Comparison of ENCODE assay signal across 15 mouse cellular contexts in genomic region chr7:101094746-101095145, GRCm38 (mm10). TPM values are rescaled to one million over a fixed set of nuclear protein-coding genes. Genes with fewer than 3 reads are reported as not detected.
DNase-seq lines count a peak whose midpoint lies in the region; ATAC-seq lines count a peak whose summit lies in the region.
"Had no signal": no experiment of that assay in that cellular context is flagged by ENCODE, and none has a peak within 500 bp of the region (broad histone marks: within the 10 kb centered on the region; RNA-seq: fewer than 3 reads in every experiment).

No protein-coding gene starts in this region.

- peak; percentile 76 for DNase-seq in CD4-positive helper T cell, adult 2 months (ENCODE audit: low read depth, low spot score)
- DNase-seq in T-cell, adult 2 months (ENCODE audit: low spot score), result peak; percentile 78
- peak; percentile 78 for DNase-seq in naive thymus-derived CD4-positive, alpha-beta T cell, adult 2 months (ENCODE audit: low read depth)
- peak; percentile 71 for DNase-seq in thymus, postnatal 0 days (ENCODE audit: low spot score)
- no peak for DNase-seq in cerebellum, postnatal 10 days
- DNase-seq in yolk sac, embryonic 10.5 days (ENCODE audit: low spot score), result no peak
- DNase-seq: adrenal gland, adult 2 months; cerebellum, adult 11-12 months; heart, adult 18-20 months; heart, postnatal 10 days; kidney, adult 9 months had no signal

- ATAC-seq in monocyte, adult 5-6 weeks (replicated peaks; ENCODE audit: insufficient number of reproducible peaks, low FRiP score, low TSS enrichment, poor library complexity, severe bottlenecking), result no peak
- ATAC-seq in erythroid progenitor cell, adult 5-6 weeks (replicated peaks; ENCODE audit: low FRiP score, poor library complexity, severe bottlenecking), result no peak
- ATAC-seq: hindbrain, postnatal 0 days; midbrain, embryonic 13.5 days had no signal

RNA-seq across cellular contexts. Expression of gene Fchsd2, which starts 2.1 kb away (rescaled TPM):
- polyA plus RNA-seq in thymus, postnatal 0 days (2015; fragmentation: Nextera tagmentation; extraction: Ambion mirVana), result 16.9 and 17.8 TPM in 2 replicates
- total RNA-seq in monocyte, adult 5-6 weeks (2017), result 36.7 to 58.4 TPM (median 47.7 TPM) in 3 replicates
- total RNA-seq in erythroid progenitor cell, adult 5-6 weeks (2015; ENCODE audit: low replicate concordance), result 5.4 and 11.7 TPM in 2 replicates
- total RNA-seq in erythroid progenitor cell, adult 5-6 weeks (2017; ENCODE audit: low replicate concordance), result 7.2 and 13.8 TPM in 2 replicates

Comparison
In these comparisons a context has a peak if more than half of its experiments do, and no peak if none do; other contexts are left out.
1. DNase-seq: peak in CD4-positive helper T cell, adult 2 months (single experiment), T-cell, adult 2 months (single experiment), naive thymus-derived CD4-positive, alpha-beta T cell, adult 2 months (single experiment) and thymus, postnatal 0 days (single experiment); none in cerebellum, postnatal 10 days (0 of 2) and yolk sac, embryonic 10.5 days (single experiment).